Mouse (Mus musculus) heart, embryonic 15.5 days (tissue): ENCODE data around the gene 1810049J17Rik. TPM values are rescaled to one million over a fixed set of nuclear protein-coding genes. Genes with fewer than 3 reads are reported as not detected.
A peak's percentile ranks its signal among the peaks of the same experiment; 100 is the strongest.

Experiments
- ATAC-seq: fragments of 200-750 bp; cut with Nextera tagmentation; replicated peaks from 2 replicates; pipeline ENCODE4 v1.8.0; 2017; ENCODE audit warnings: low read depth, moderate TSS enrichment; ENCODE audit not compliant: insufficient number of reproducible peaks, insufficient read depth, low FRiP score
- H3K27ac ChIP-seq: fragments of 300-500 bp; sonication (generic); 2 replicates; pipeline ENCODE4 v1.5.1; 2015; ENCODE audit warnings: mild to moderate bottlenecking, inconsistent platforms
- H3K27me3 ChIP-seq: fragments of 300-500 bp; sonication (generic); 2 replicates; pipeline ENCODE4 v1.6.1; 2015; ENCODE audit warnings: inconsistent platforms
- H3K36me3 ChIP-seq: fragments of 300-500 bp; sonication (generic); 2 replicates; pipeline ENCODE4 v1.6.1; 2015; ENCODE audit warnings: mild to moderate bottlenecking, inconsistent platforms
- H3K4me1 ChIP-seq: fragments of 300-500 bp; sonication (generic); replicated peaks from 2 replicates; pipeline ENCODE4 v1.6.1; 2015; ENCODE audit warnings: inconsistent platforms
- H3K4me2 ChIP-seq: fragments of 300-500 bp; sonication (generic); 2 replicates; pipeline ENCODE4 v1.6.1; 2015; ENCODE audit warnings: inconsistent platforms, mild to moderate bottlenecking, moderate library complexity
- H3K4me3 ChIP-seq: fragments of 300-500 bp; sonication (generic); 2 replicates; pipeline ENCODE4 v1.5.1; 2015; ENCODE audit warnings: mild to moderate bottlenecking, inconsistent platforms
- H3K9ac ChIP-seq: fragments of 300-500 bp; sonication (generic); 2 replicates; pipeline ENCODE4 v1.6.1; 2015; ENCODE audit warnings: mild to moderate bottlenecking, inconsistent platforms
- H3K9me3 ChIP-seq: fragments of 300-500 bp; sonication (generic); replicated peaks from 2 replicates; pipeline ENCODE4 v1.6.1; 2016; ENCODE audit warnings: inconsistent platforms
- WGBS: fragments of 180-500 bp; shearing (Covaris S2); methylation state at CpG from one replicate; pipeline ENCODE4 v1.1.7; 2015; ENCODE audit warnings: mixed read lengths; 5-methylcytosine and 5-hydroxymethylcytosine counted together
- polyA plus RNA-seq: library from polyadenylated mRNA; unstranded; fragments of >200 nt; fragmentation: Nextera tagmentation; extraction: Ambion mirVana; gene quantifications from 2 replicates; pipeline ENCODE4 v1.2.1, GENCODE M21; 2015

Gene 1810049J17Rik
- polyA plus RNA-seq, 1 experiment from 2014 or later, result not detected

- Histone ChIP-seq H3K4me2 (no peak overlapping the region), H3K4me1 (0 out of 2 replicates have a peak, but pooled peaks cover 2% of the 10 kb centered on the region), H3K27me3 (no peaks in the 10 kb centered on the region), H3K27ac (no peak overlapping the region), H3K9ac (no peak overlapping the region), H3K36me3 (peaks cover 37% of the 10 kb centered on the region), H3K9me3 (no peaks in the 10 kb centered on the region), H3K4me3 (no peak overlapping the region)
- no peak for ATAC-seq
- WGBS, result 95% methylated on average over 3 of the region's 3 CpGs
Observed at GRCm38 (mm10) chr15:12346916-12347315, 25.2 kb upstream of the 1810049J17Rik start.

GRCm38 (mm10) chr15:12341401-12341758 lies 19.7 kb upstream of the 1810049J17Rik start:
- 33% methylated on average over 4 of the region's 4 CpGs for WGBS
- ATAC-seq, result no peak

GRCm38 (mm10) chr15:12340536-12341400 lies 19.1 kb upstream of the 1810049J17Rik start:
- WGBS, result 54% methylated on average over 5 of the region's 5 CpGs
- H3K27ac ChIP-seq, result no peak overlapping the region

More at GRCm38 (mm10) chr15:12341401-12341758, 19.7 kb upstream of the 1810049J17Rik start:
- Histone ChIP-seq H3K27me3 (no peaks in the 10 kb centered on the region), H3K36me3 (peaks cover 22% of the 10 kb centered on the region; the same call in 1 of the 2 replicates), H3K4me3 (no peak overlapping the region), H3K9ac (no peak overlapping the region), H3K9me3 (no peaks in the 10 kb centered on the region), H3K4me2 (no peak overlapping the region), H3K27ac (no peak overlapping the region), H3K4me1 (peaks cover 10% of the 10 kb centered on the region)

GRCm38 (mm10) chr15:12337779-12338137 lies 16.1 kb upstream of the 1810049J17Rik start:
- Histone ChIP-seq H3K4me2 (no peak overlapping the region), H3K27ac (0 out of 2 replicates have a peak overlapping the region, but pooled peaks have one; percentile 42), H3K4me3 (no peak overlapping the region), H3K27me3 (no peaks in the 10 kb centered on the region), H3K4me1 (peaks cover 24% of the 10 kb centered on the region), H3K9ac (no peak overlapping the region), H3K36me3 (0 out of 2 replicates have a peak, but pooled peaks cover under 1% of the 10 kb centered on the region), H3K9me3 (no peaks in the 10 kb centered on the region)
- 50% methylated on average over 3 of the region's 3 CpGs for WGBS
- no peak for ATAC-seq

More at GRCm38 (mm10) chr15:12340536-12341400, 19.1 kb upstream of the 1810049J17Rik start:
- H3K4me3 ChIP-seq, result no peak overlapping the region
- H3K9me3 ChIP-seq, result no peaks in the 10 kb centered on the region
- no peaks in the 10 kb centered on the region for H3K27me3 ChIP-seq
- peaks cover 21% of the 10 kb centered on the region; the same call in 1 of the 2 replicates for H3K36me3 ChIP-seq
- H3K4me2 ChIP-seq, result no peak overlapping the region
- H3K4me1 ChIP-seq, result peaks cover 12% of the 10 kb centered on the region
- no peak overlapping the region for H3K9ac ChIP-seq
- no peak for ATAC-seq

GRCm38 (mm10) chr15:12337030-12337778 lies 15.5 kb upstream of the 1810049J17Rik start:
- H3K27me3 ChIP-seq, result no peaks in the 10 kb centered on the region
- peaks cover 27% of the 10 kb centered on the region for H3K4me1 ChIP-seq
- H3K27ac ChIP-seq, result no peak overlapping the region
- H3K4me2 ChIP-seq, result no peak overlapping the region
- H3K36me3 ChIP-seq, result no peaks in the 10 kb centered on the region
- no peaks in the 10 kb centered on the region for H3K9me3 ChIP-seq
- no peak overlapping the region for H3K9ac ChIP-seq
- ATAC-seq, result peak; percentile 53; the same call in 1 of the 2 replicates
- H3K4me3 ChIP-seq, result no peak overlapping the region
- WGBS, result 61% methylated on average over 4 of the region's 4 CpGs

GRCm38 (mm10) chr15:12334381-12334780 lies 12.7 kb upstream of the 1810049J17Rik start:
- H3K36me3 ChIP-seq, result no peaks in the 10 kb centered on the region
- no peaks in the 10 kb centered on the region for H3K9me3 ChIP-seq
- H3K4me3 ChIP-seq, result no peak overlapping the region
- H3K27ac ChIP-seq, result no peak overlapping the region
- 75% methylated on average over 4 of the region's 4 CpGs for WGBS
- no peak overlapping the region for H3K4me2 ChIP-seq
- peaks cover 36% of the 10 kb centered on the region for H3K4me1 ChIP-seq
- no peak for ATAC-seq
- H3K9ac ChIP-seq, result no peak overlapping the region
- no peaks in the 10 kb centered on the region for H3K27me3 ChIP-seq

GRCm38 (mm10) chr15:12331300-12331699 lies 9.6 kb upstream of the 1810049J17Rik start:
- no peak overlapping the region for H3K4me2 ChIP-seq
- H3K4me1 ChIP-seq, result peaks cover 39% of the 10 kb centered on the region
- ATAC-seq, result no peak
- no peaks in the 10 kb centered on the region for H3K9me3 ChIP-seq
- H3K4me3 ChIP-seq, result no peak overlapping the region
- no peaks in the 10 kb centered on the region for H3K36me3 ChIP-seq
- no peaks in the 10 kb centered on the region for H3K27me3 ChIP-seq
- WGBS, result 13% methylated on average over 1 of the region's 1 CpGs
- H3K27ac ChIP-seq, result peak overlapping the region; percentile 64; the same call in 1 of the 2 replicates
- H3K9ac ChIP-seq, result no peak overlapping the region

GRCm38 (mm10) chr15:12330892-12331291 lies 9.2 kb upstream of the 1810049J17Rik start:
- peaks cover 40% of the 10 kb centered on the region for H3K4me1 ChIP-seq
- H3K9me3 ChIP-seq, result no peaks in the 10 kb centered on the region
- H3K9ac ChIP-seq, result no peak overlapping the region
- no peaks in the 10 kb centered on the region for H3K27me3 ChIP-seq
- ATAC-seq, result no peak
- H3K4me3 ChIP-seq, result no peak overlapping the region
- 0 out of 2 replicates have a peak, but pooled peaks cover 2% of the 10 kb centered on the region for H3K36me3 ChIP-seq
- no peak overlapping the region for H3K4me2 ChIP-seq
- peak overlapping the region; percentile 64 for H3K27ac ChIP-seq

GRCm38 (mm10) chr15:12330389-12330788 lies 8.7 kb upstream of the 1810049J17Rik start:
- H3K27me3 ChIP-seq, result no peaks in the 10 kb centered on the region
- H3K27ac ChIP-seq, result peak overlapping the region; percentile 64
- WGBS, result 75% methylated on average over 3 of the region's 3 CpGs
- no peaks in the 10 kb centered on the region for H3K9me3 ChIP-seq
- no peak overlapping the region for H3K4me2 ChIP-seq
- no peak for ATAC-seq
- H3K36me3 ChIP-seq, result 0 out of 2 replicates have a peak, but pooled peaks cover 6% of the 10 kb centered on the region
- peaks cover 45% of the 10 kb centered on the region for H3K4me1 ChIP-seq
- no peak overlapping the region for H3K9ac ChIP-seq
- H3K4me3 ChIP-seq, result no peak overlapping the region

- ATAC-seq, result no peak
- H3K27me3 ChIP-seq, result no peaks in the 10 kb centered on the region
- H3K4me3 ChIP-seq, result peak overlapping the region; percentile 6
- H3K4me1 ChIP-seq, result peaks cover 38% of the 10 kb centered on the region
- H3K9ac ChIP-seq, result peak overlapping the region; percentile 23; the same call in 1 of the 2 replicates
- no peaks in the 10 kb centered on the region for H3K9me3 ChIP-seq
- peak overlapping the region; percentile 1; the same call in 1 of the 2 replicates for H3K27ac ChIP-seq
- 0 out of 2 replicates have a peak, but pooled peaks cover 6% of the 10 kb centered on the region for H3K36me3 ChIP-seq
- WGBS, result 82% methylated on average over 1 of the region's 1 CpGs
- peak overlapping the region; percentile 79 for H3K4me2 ChIP-seq
Observed at GRCm38 (mm10) chr15:12324326-12324725, 2.6 kb upstream of the 1810049J17Rik start.
